Mouse (Mus musculus) hindbrain, embryonic 13.5 days (tissue): Measurements from ENCODE around the gene Pagr1a. TPM values are rescaled to one million over a fixed set of nuclear protein-coding genes. Genes with fewer than 3 reads are reported as not detected.
A peak's percentile ranks its signal among the peaks of the same experiment; 100 is the strongest.

Source experiments
- ATAC-seq: fragments of 200-750 bp; cut with Nextera tagmentation; 2 replicates; pipeline ENCODE4 v1.8.0; 2017; ENCODE audit warnings: moderate TSS enrichment; ENCODE audit not compliant: low FRiP score
- H3K27ac ChIP-seq: fragments of 300-500 bp; sonication (generic); 2 replicates; pipeline ENCODE4 v1.5.1; 2015; ENCODE audit warnings: inconsistent platforms, mild to moderate bottlenecking, moderate library complexity
- H3K27me3 ChIP-seq: fragments of 300-500 bp; sonication (generic); 2 replicates; pipeline ENCODE4 v1.6.1; 2015; ENCODE audit warnings: mild to moderate bottlenecking, inconsistent platforms
- H3K36me3 ChIP-seq: fragments of 300-500 bp; sonication (generic); 2 replicates; pipeline ENCODE4 v1.6.1; 2015; ENCODE audit warnings: mild to moderate bottlenecking, inconsistent platforms
- H3K4me1 ChIP-seq: fragments of 300-500 bp; sonication (generic); replicated peaks from 2 replicates; pipeline ENCODE4 v1.6.1; 2015; ENCODE audit warnings: inconsistent platforms
- H3K4me2 ChIP-seq: fragments of 300-500 bp; sonication (generic); 2 replicates; pipeline ENCODE4 v1.6.1; 2015; ENCODE audit warnings: inconsistent platforms, mild to moderate bottlenecking, moderate library complexity
- H3K4me3 ChIP-seq: fragments of 300-500 bp; sonication (generic); 2 replicates; pipeline ENCODE4 v1.5.1; 2015; ENCODE audit warnings: mild to moderate bottlenecking, inconsistent platforms
- H3K9ac ChIP-seq: fragments of 300-500 bp; sonication (generic); 2 replicates; pipeline ENCODE4 v1.6.1; 2015; ENCODE audit warnings: mild to moderate bottlenecking, inconsistent platforms
- H3K9me3 ChIP-seq: fragments of 300-500 bp; sonication (generic); 2 replicates; pipeline ENCODE4 v1.6.1; 2016; ENCODE audit warnings: inconsistent platforms
- WGBS: fragments of 180-500 bp; shearing (Covaris S2); methylation state at CpG from one replicate; pipeline ENCODE4 v1.1.7; 2015; 5-methylcytosine and 5-hydroxymethylcytosine counted together
- polyA plus RNA-seq: library from polyadenylated mRNA; unstranded; fragments of >200 nt; fragmentation: Nextera tagmentation; extraction: Ambion mirVana; gene quantifications from 2 replicates; pipeline ENCODE4 v1.2.1, GENCODE M21; 2015

Gene Pagr1a
- 41.8 and 53.4 TPM in 2 replicates for polyA plus RNA-seq

GRCm38 (mm10) chr7:127016971-127017949 is at the start of gene Pagr1a:
Pagr1a (minus strand) TSS chr7:127017352.
- Histone ChIP-seq H3K27me3 (no peaks in the 10 kb centered on the region), H3K9me3 (no peaks in the 10 kb centered on the region), H3K27ac (peak within 1 kb of the TSS; percentile 98), H3K4me1 (peaks cover 80% of the 10 kb centered on the region), H3K4me3 (peak within 1 kb of the TSS; percentile 65), H3K9ac (peak within 1 kb of the TSS; percentile 92), H3K36me3 (peaks cover 40% of the 10 kb centered on the region), H3K4me2 (peak within 1 kb of the TSS; percentile 93)
- peak; percentile 75 for ATAC-seq
- WGBS, result 3% methylated on average over 39 of the region's 39 CpGs

- H3K27me3 ChIP-seq, result 0 out of 2 replicates have a peak, but pooled peaks cover 2% of the 10 kb centered on the region
- H3K4me2 ChIP-seq, result no peak overlapping the region
- whole genome bisulfite sequencing, result 86% methylated on average over 4 of the region's 4 CpGs
- no peaks in the 10 kb centered on the region for H3K36me3 ChIP-seq
- no peak overlapping the region for H3K4me3 ChIP-seq
- no peak overlapping the region for H3K9ac ChIP-seq
- H3K4me1 ChIP-seq, result no peaks in the 10 kb centered on the region
- H3K9me3 ChIP-seq, result no peaks in the 10 kb centered on the region
- no peak overlapping the region for H3K27ac ChIP-seq
- ATAC-seq, result no peak
These were observed 49.2 kb upstream of the Pagr1a start for GRCm38 (mm10) chr7:127066317-127066716.

- Histone ChIP-seq H3K36me3 (no peaks in the 10 kb centered on the region), H3K4me1 (no peaks in the 10 kb centered on the region), H3K9me3 (no peaks in the 10 kb centered on the region), H3K27ac (no peak overlapping the region), H3K4me3 (no peak overlapping the region), H3K9ac (no peak overlapping the region), H3K27me3 (0 out of 2 replicates have a peak, but pooled peaks cover 2% of the 10 kb centered on the region), H3K4me2 (no peak overlapping the region)
- 89% methylated on average over 6 of the region's 6 CpGs for WGBS
- no peak for ATAC-seq
These were observed 48.4 kb upstream of the Pagr1a start for GRCm38 (mm10) chr7:127065538-127065937.

- Histone ChIP-seq H3K4me3 (no peak overlapping the region), H3K4me2 (no peak overlapping the region), H3K9ac (no peak overlapping the region), H3K27me3 (0 out of 2 replicates have a peak, but pooled peaks cover 20% of the 10 kb centered on the region), H3K4me1 (no peaks in the 10 kb centered on the region), H3K9me3 (no peaks in the 10 kb centered on the region), H3K36me3 (no peaks in the 10 kb centered on the region), H3K27ac (no peak overlapping the region)
- 78% methylated on average over 5 of the region's 5 CpGs for WGBS
- no peak for ATAC-seq
These were observed 38.0 kb upstream of the Pagr1a start for GRCm38 (mm10) chr7:127055026-127055585.

GRCm38 (mm10) chr7:127041851-127042672 is 24.9 kb upstream of the Pagr1a start, which contains the start of gene Kif22:
Kif22 (minus strand) TSS chr7:127042471.
- H3K9ac ChIP-seq, result peak within 1 kb of the TSS; percentile 86
- H3K4me1 ChIP-seq, result peaks cover 20% of the 10 kb centered on the region
- peak within 1 kb of the TSS; percentile 77 for H3K27ac ChIP-seq
- H3K4me3 ChIP-seq, result peak within 1 kb of the TSS; percentile 71
- H3K27me3 ChIP-seq, result no peaks in the 10 kb centered on the region
- peak; percentile 59; the same call in 1 of the 2 replicates for ATAC-seq
- WGBS, result under 1% methylated on average over 52 of the region's 53 CpGs
- H3K9me3 ChIP-seq, result no peaks in the 10 kb centered on the region
- peak within 1 kb of the TSS; percentile 96 for H3K4me2 ChIP-seq
- H3K36me3 ChIP-seq, result no peaks in the 10 kb centered on the region

GRCm38 (mm10) chr7:127031244-127031643 is 14.1 kb upstream of the Pagr1a start:
- H3K27me3 ChIP-seq, result no peaks in the 10 kb centered on the region
- H3K27ac ChIP-seq, result no peak overlapping the region
- ATAC-seq, result no peak
- no peaks in the 10 kb centered on the region for H3K9me3 ChIP-seq
- no peak overlapping the region for H3K4me3 ChIP-seq
- H3K36me3 ChIP-seq, result peaks cover 8% of the 10 kb centered on the region; the same call in 1 of the 2 replicates
- no peak overlapping the region for H3K4me2 ChIP-seq
- WGBS, result 96% methylated on average over 1 of the region's 1 CpGs
- H3K9ac ChIP-seq, result no peak overlapping the region
- peaks cover 10% of the 10 kb centered on the region for H3K4me1 ChIP-seq

GRCm38 (mm10) chr7:127030172-127030571 is 13.0 kb upstream of the Pagr1a start:
- Histone ChIP-seq H3K9ac (no peak overlapping the region), H3K4me1 (peaks cover 13% of the 10 kb centered on the region), H3K27ac (no peak overlapping the region), H3K4me3 (no peak overlapping the region), H3K27me3 (no peaks in the 10 kb centered on the region), H3K4me2 (no peak overlapping the region), H3K9me3 (no peaks in the 10 kb centered on the region), H3K36me3 (peaks cover 8% of the 10 kb centered on the region; the same call in 1 of the 2 replicates)
- no peak for ATAC-seq
- WGBS, result 93% methylated on average over 1 of the region's 1 CpGs

- 61% methylated on average over 8 of the region's 8 CpGs for WGBS
- Histone ChIP-seq H3K36me3 (peaks cover 20% of the 10 kb centered on the region), H3K9ac (peak overlapping the region; percentile 74), H3K4me3 (peak overlapping the region; percentile 96), H3K27me3 (no peaks in the 10 kb centered on the region), H3K27ac (peak overlapping the region; percentile 100), H3K9me3 (no peaks in the 10 kb centered on the region), H3K4me1 (peaks cover 36% of the 10 kb centered on the region), H3K4me2 (peak overlapping the region; percentile 68)
- ATAC-seq, result peak; percentile 11; the same call in 1 of the 2 replicates
These were observed 10.7 kb upstream of the Pagr1a start for GRCm38 (mm10) chr7:127027885-127028284.

GRCm38 (mm10) chr7:127026984-127027726 is 10.0 kb upstream of the Pagr1a start, which contains the start of gene Maz:
Maz (minus strand) TSS chr7:127027037.
- Histone ChIP-seq H3K27me3 (no peaks in the 10 kb centered on the region), H3K27ac (peak within 1 kb of the TSS; percentile 100), H3K4me1 (peaks cover 44% of the 10 kb centered on the region), H3K9ac (peak within 1 kb of the TSS; percentile 100), H3K9me3 (no peaks in the 10 kb centered on the region), H3K4me3 (peak within 1 kb of the TSS; percentile 96), H3K4me2 (peak within 1 kb of the TSS; percentile 98), H3K36me3 (peaks cover 23% of the 10 kb centered on the region)
- WGBS, result under 1% methylated on average over 47 of the region's 63 CpGs
- peak; percentile 91 for ATAC-seq

GRCm38 (mm10) chr7:127026616-127026983 is 9.4 kb upstream of the Pagr1a start:
- Histone ChIP-seq H3K4me3 (peak overlapping the region; percentile 96), H3K4me1 (peaks cover 49% of the 10 kb centered on the region), H3K9ac (peak overlapping the region; percentile 100), H3K36me3 (peaks cover 28% of the 10 kb centered on the region), H3K4me2 (peak overlapping the region; percentile 98), H3K27me3 (no peaks in the 10 kb centered on the region), H3K9me3 (no peaks in the 10 kb centered on the region), H3K27ac (peak overlapping the region; percentile 100)
- ATAC-seq, result no peak
- no CpG with 5 or more reads among the region's 48 CpGs for WGBS

- H3K9ac ChIP-seq, result peak overlapping the region; percentile 100
- no peak for ATAC-seq
- peak overlapping the region; percentile 98 for H3K4me2 ChIP-seq
- peak overlapping the region; percentile 100 for H3K27ac ChIP-seq
- H3K4me3 ChIP-seq, result peak overlapping the region; percentile 96
- peaks cover 28% of the 10 kb centered on the region for H3K36me3 ChIP-seq
- peaks cover 53% of the 10 kb centered on the region for H3K4me1 ChIP-seq
- WGBS, result 0% methylated on average over 10 of the region's 48 CpGs
- H3K9me3 ChIP-seq, result no peaks in the 10 kb centered on the region
- no peaks in the 10 kb centered on the region for H3K27me3 ChIP-seq
These were observed 9.0 kb upstream of the Pagr1a start for GRCm38 (mm10) chr7:127026161-127026600.
